Mouse (Mus musculus) brain, embryonic 14.5 days (tissue): ENCODE measurements at regions not wholly inside any gene's neighbourhood (a gene's known extent, or its start where the extent isn't known, plus 50 kb on each side); places are given as distances from the start of the nearest gene placed in this dataset.

Experiments used
- DNase-seq: peaks from one replicate; pipeline ENCODE4 v3.0.0-alpha.2; 2011; ENCODE audit warnings: low read depth
- CTCF ChIP-seq: fragments of 200-500 bp; IDR thresholded peaks from 2 replicates; pipeline ENCODE4 v1.5.1; 2012; ENCODE audit warnings: inconsistent platforms, mild to moderate bottlenecking, moderate library complexity, borderline replicate concordance; ENCODE audit not compliant: insufficient read depth, insufficient read length; ENCODE audit errors: extremely low read depth
- POLR2A ChIP-seq: fragments of 200-500 bp; IDR thresholded peaks from 2 replicates; pipeline ENCODE4 v1.6.1; 2012; ENCODE audit warnings: mild to moderate bottlenecking, inconsistent platforms, borderline replicate concordance; ENCODE audit not compliant: poor library complexity, insufficient read depth, insufficient read length, severe bottlenecking; ENCODE audit errors: extremely low read depth

DNA sequence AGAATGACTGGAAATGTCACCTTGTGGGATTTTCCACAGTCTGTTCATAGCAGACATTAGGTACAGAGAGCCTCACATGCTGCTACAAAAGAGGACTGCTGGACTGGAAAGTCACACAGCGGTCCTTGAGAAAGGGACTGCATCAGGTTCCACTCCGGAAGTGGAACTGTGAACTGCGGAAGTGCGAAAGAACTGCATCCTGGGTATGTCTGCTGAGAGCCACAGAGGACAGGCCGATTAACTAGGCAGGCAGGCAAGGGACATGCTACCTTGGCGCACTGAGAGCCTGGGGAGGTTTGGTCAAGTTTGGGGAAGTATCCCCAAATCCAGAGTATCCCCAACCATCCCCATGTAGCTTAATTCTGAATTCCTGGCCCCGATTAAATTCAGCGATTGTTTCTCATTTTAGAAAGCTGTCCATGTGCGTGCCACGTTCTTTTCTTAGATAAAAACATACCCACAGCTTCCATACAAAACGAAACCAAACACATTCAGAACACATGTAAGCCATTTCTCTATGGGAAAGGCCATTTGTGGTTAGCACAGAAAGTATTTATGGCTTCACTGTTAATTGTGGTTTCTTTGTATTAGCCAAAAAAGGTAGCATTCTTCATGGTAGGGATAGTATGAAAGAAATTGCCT lies 552.2 kb downstream of the Plcl1 start:
- DNase-seq, result no peak
- TF ChIP-seq CTCF (no peak), POLR2A (no peak)

DNA sequence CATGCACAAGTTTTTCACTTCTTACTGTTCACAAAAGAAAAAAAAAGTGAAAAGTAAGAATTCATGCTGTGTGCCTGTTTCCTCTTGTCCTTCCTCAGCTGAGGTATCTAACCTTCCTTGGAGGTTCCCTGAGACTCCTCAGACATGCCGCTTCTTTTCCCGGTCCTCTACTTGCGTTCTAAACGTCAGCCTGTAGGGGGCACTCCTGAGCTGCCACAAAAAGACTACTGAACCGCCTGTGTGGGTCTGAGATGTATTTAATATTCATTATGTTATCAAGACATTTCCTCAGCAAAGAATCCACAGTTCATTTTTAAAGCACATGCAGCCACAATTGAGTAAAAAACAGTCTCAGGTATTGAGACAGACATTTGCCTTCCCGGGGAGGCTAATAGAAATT lies 554.6 kb downstream of the Plcl1 start:
- peak; percentile 87 for DNase-seq
- no peak for TF ChIP-seq POLR2A
- TF ChIP-seq CTCF, result peak; percentile 88

DNA sequence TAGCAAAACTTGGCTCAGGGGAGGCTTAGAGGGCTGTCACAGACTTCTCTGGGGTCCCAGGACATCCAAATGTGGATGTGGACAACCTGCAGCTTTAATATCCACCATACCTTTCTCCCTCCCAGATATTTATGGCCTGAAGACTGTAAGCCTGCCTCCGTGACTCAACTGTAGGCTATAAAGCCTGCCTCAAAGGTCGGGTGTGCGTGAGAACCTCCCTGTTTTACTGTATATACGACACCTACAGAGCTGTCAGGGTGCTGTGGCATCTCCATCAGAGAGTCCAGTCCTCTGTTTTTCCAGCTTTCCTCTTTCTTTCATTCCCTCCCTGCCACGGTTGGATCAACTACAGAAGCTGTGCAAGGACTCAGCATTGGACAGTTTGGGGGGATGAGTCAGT lies 558.1 kb downstream of the Plcl1 start:
- DNase-seq, result no peak
- TF ChIP-seq CTCF (no peak), POLR2A (no peak)

DNA sequence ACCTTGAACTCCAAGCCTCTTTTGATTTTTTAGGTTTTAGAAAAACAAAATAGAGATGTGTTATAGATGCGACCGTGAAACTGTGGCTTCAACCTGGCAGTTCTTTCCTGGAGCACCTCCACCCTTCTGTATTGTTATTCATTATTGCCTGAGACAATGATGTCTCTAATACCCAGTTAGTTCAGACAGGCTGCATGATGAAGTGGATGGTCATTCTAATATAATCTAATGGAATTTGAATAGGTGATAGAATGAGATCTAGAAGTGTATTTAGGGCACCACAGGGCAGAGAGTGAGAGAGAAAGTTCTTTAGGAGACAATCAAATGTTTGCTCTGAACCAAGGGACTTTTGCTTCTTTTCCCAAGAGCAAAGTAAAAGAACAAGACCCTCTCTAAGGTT lies 560.6 kb downstream of the Plcl1 start:
- TF ChIP-seq POLR2A, result no peak
- TF ChIP-seq CTCF, result no peak
- DNase-seq, result no peak

DNA sequence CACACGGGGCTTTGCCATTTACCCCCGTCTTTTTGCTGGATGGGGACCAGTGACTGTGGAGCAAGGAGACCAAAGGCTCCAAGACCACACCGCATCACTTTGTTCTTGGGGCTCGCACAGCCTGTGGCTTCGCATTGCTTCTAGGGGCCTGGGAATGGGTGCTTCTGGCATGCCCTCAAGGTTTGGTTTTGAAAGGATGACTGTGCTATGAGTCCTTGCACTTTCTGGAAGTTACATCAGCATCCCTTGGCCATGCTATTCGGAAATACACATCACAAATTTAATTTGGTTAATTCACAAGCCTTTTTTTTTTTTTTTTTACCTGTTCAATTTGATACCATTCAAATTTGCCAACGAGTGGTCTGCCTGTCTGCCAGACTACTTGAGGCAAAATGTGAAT lies 562.1 kb downstream of the Plcl1 start:
- TF ChIP-seq POLR2A (no peak), CTCF (no peak)

DNA sequence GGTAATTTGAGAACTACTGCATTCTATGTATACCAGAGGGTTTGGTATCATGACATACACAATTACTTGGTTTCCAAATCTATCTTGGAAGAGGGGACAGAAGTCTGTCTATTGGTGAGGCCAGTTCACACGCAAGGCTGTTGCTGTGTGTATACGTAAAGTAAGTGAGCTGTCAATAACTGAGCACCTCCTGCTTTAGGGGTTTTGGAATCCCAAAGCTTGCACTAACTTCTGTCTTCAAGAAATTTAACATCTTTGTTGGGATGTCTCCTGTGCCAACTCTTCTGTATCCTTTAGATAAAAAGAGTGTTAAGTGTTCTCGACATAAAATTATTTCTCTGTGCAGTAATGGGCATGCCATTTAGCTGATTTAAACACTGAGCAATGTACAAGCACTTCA lies 572.1 kb downstream of the Plcl1 start:
- no peak for DNase-seq
- no peak for TF ChIP-seq POLR2A
- no peak for TF ChIP-seq CTCF

More for the DNA sequence above, 562.1 kb downstream of the Plcl1 start:
- no peak for DNase-seq

DNA sequence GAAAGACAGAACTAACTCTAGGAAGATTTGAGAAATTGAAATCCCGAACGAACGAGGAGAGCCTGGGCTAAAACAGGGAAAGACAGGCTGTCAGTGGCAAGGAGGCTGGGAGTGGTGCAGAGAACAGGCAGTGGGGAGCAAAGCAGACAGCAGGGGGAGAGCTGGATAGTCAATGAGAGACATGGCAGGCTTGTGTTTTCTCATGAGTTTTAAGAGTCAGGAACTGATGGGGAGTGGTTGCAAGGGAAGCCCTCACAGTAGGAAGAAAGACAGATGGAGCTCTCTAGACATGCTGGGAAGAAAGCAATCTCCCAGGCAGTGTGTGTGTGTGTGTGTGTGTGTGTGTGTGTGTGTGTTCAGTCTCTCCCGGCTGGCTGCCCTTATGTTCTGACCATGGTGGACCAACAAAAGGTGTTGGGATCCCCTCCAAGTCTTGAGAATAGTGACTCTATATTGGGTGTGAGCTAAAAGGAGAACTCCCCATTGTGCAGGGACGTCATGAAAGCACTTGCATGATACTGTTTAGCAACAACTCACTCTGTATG lies 577.9 kb downstream of the Plcl1 start:
- TF ChIP-seq CTCF, result no peak
- no peak for TF ChIP-seq POLR2A
- peak; percentile 34 for DNase-seq

DNA sequence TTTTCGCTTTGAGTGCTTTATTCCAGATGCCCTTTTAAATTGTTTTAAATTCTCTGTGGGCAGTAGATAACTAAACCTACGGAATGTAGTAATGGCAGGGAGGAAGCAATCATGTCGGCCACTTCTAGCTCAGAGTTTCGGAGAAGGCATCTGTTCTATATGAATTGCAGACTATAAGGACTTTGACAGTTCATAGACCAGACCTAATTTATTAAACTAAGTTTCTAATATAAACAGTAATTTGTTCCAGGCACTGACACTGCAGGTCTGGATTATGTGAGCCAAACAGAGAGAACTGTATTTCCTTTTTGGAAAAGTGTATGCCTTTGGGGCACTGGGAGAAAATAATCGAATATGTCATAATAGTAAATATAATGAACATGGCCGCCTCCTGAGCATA lies 591.4 kb downstream of the Plcl1 start:
- no peak for DNase-seq
- TF ChIP-seq CTCF (no peak), POLR2A (no peak)
